23 mouse cellular contexts compared by ENCODE assay signal in genomic region chr3:94918845-94919244, GRCm38 (mm10). TPM values are rescaled to one million over a fixed set of nuclear protein-coding genes. Genes with fewer than 3 reads are reported as not detected.
A peak's percentile ranks its signal among the peaks of the same experiment; 100 is the strongest.
DNase-seq lines count a peak whose midpoint lies in the region; ATAC-seq and TF ChIP-seq lines count a peak whose summit lies in the region.
"Had no signal": no experiment of that assay in that cellular context is flagged by ENCODE, and none has a peak within 500 bp of the region (broad histone marks: within the 10 kb centered on the region; RNA-seq: fewer than 3 reads in every experiment).

No protein-coding gene starts in this region.

- no peak overlapping the region for H3K4me2 ChIP-seq in liver, embryonic 13.5 days
- H3K4me2 ChIP-seq in liver, embryonic 12.5 days, result no peak overlapping the region
- H3K4me2 ChIP-seq in lung, postnatal 0 days (replicated peaks; ENCODE audit: low read depth, low read length), result no peak overlapping the region
- H3K4me2 ChIP-seq: forebrain, embryonic 13.5 days; heart, embryonic 13.5 days; hindbrain, embryonic 12.5 days had no signal

- peak overlapping the region; percentile 34; the same call in 1 of the 2 replicates for H3K9ac ChIP-seq in liver, embryonic 13.5 days
- H3K9ac ChIP-seq in liver, embryonic 12.5 days, result no peak overlapping the region; the same call in 1 of the 2 replicates
- H3K9ac ChIP-seq in lung, postnatal 0 days (replicated peaks; ENCODE audit: low read depth), result no peak overlapping the region
- H3K9ac ChIP-seq: forebrain, embryonic 13.5 days; heart, embryonic 13.5 days; hindbrain, embryonic 12.5 days had no signal

- H3K27ac ChIP-seq in liver, embryonic 13.5 days, result no peak overlapping the region
- H3K27ac ChIP-seq in liver, embryonic 12.5 days, result no peak overlapping the region
- peak overlapping the region; percentile 92 for H3K27ac ChIP-seq in lung, postnatal 0 days (ENCODE audit: low read length)
- H3K27ac ChIP-seq: forebrain, embryonic 13.5 days; heart, adult 2 months; heart, embryonic 13.5 days; hindbrain, embryonic 12.5 days had no signal

- no peak for ATAC-seq in liver, embryonic 13.5 days (ENCODE audit: low read depth)
- ATAC-seq in liver, embryonic 12.5 days, result no peak
- ATAC-seq in lung, postnatal 0 days, result no peak
- ATAC-seq in monocyte, adult 5-6 weeks (replicated peaks; ENCODE audit: insufficient number of reproducible peaks, low FRiP score, low TSS enrichment, poor library complexity, severe bottlenecking), result no peak
- ATAC-seq: activated CD4-positive, CD25-positive, alpha-beta regulatory T cell, adult 4 months; forebrain, embryonic 13.5 days; forebrain, embryonic 16.5 days; hindbrain, embryonic 16.5 days had no signal

- H3K36me3 ChIP-seq in liver, embryonic 13.5 days, result no peaks in the 10 kb centered on the region
- H3K36me3 ChIP-seq in liver, embryonic 12.5 days, result no peaks in the 10 kb centered on the region
- H3K36me3 ChIP-seq in lung, postnatal 0 days (ENCODE audit: insufficient read depth, low read length), result no peaks in the 10 kb centered on the region
- H3K36me3 ChIP-seq: forebrain, embryonic 10.5 days; heart, embryonic 10.5 days; heart, embryonic 13.5 days; hindbrain, embryonic 12.5 days had no signal

- TF ChIP-seq POLR2A in lung, adult 2 months (IDR thresholded peaks at IDR 0.05; ENCODE audit: borderline replicate concordance, extremely low read depth, low read depth, low read length), result no peak

- WGBS in liver, embryonic 13.5 days (ENCODE audit: insufficient replicate concordance), result 76% methylated on average over 4 of the region's 4 CpGs
- 72% methylated on average over 4 of the region's 4 CpGs for WGBS in liver, embryonic 12.5 days (ENCODE audit: insufficient replicate concordance)
- WGBS in lung, postnatal 0 days, result 64% methylated on average over 4 of the region's 4 CpGs
- WGBS in lung, adult 2 months, result 64% methylated on average over 4 of the region's 4 CpGs
- 27% methylated on average over 4 of the region's 4 CpGs for WGBS in large intestine, adult 2 months

- H3K4me1 ChIP-seq in liver, embryonic 13.5 days (replicated peaks), result peaks cover 35% of the 10 kb centered on the region
- peaks cover 35% of the 10 kb centered on the region for H3K4me1 ChIP-seq in liver, embryonic 12.5 days
- no peaks in the 10 kb centered on the region; the same call in 1 of the 2 replicates for H3K4me1 ChIP-seq in lung, postnatal 0 days (ENCODE audit: insufficient read depth, low read depth, low read length)
- H3K4me1 ChIP-seq in lung, adult 2 months (ENCODE audit: control insufficient read depth, insufficient read depth, low read length), result peaks cover 6% of the 10 kb centered on the region; the same call in 1 of the 2 replicates
- H3K4me1 ChIP-seq: forebrain, embryonic 13.5 days; hindbrain, embryonic 12.5 days had no signal

- 0 out of 2 replicates have a peak, but pooled peaks cover 4% of the 10 kb centered on the region for H3K27me3 ChIP-seq in liver, embryonic 13.5 days
- H3K27me3 ChIP-seq in liver, embryonic 12.5 days (replicated peaks), result peaks cover 17% of the 10 kb centered on the region; the same call in 1 of the 2 replicates
- H3K27me3 ChIP-seq in lung, postnatal 0 days (replicated peaks; ENCODE audit: insufficient read depth, low read length), result no peaks in the 10 kb centered on the region
- H3K27me3 ChIP-seq: forebrain, embryonic 13.5 days; heart, embryonic 13.5 days; hindbrain, embryonic 12.5 days had no signal

- TF ChIP-seq EP300 in lung, postnatal 0 days (IDR thresholded peaks at IDR 0.05), result no peak

- H3K4me3 ChIP-seq in liver, embryonic 13.5 days (replicated peaks), result no peak overlapping the region
- no peak overlapping the region for H3K4me3 ChIP-seq in liver, embryonic 12.5 days
- no peak overlapping the region for H3K4me3 ChIP-seq in lung, postnatal 0 days (ENCODE audit: low read depth, low read length)
- H3K4me3 ChIP-seq in lung, adult 2 months (replicated peaks; ENCODE audit: extremely low read depth, low read depth, low read length), result no peak overlapping the region
- H3K4me3 ChIP-seq: forebrain, embryonic 10.5 days; forebrain, embryonic 13.5 days; heart, adult 2 months; heart, embryonic 10.5 days; heart, embryonic 13.5 days; hindbrain, embryonic 12.5 days had no signal

- TF ChIP-seq CTCF in lung, postnatal 0 days (IDR thresholded peaks at IDR 0.05), result no peak
- no peak for TF ChIP-seq CTCF in lung, adult 2 months (IDR thresholded peaks at IDR 0.05; ENCODE audit: insufficient read depth, low read length)

- peak; percentile 80 for DNase-seq in heart, adult 11 months
- DNase-seq in heart, postnatal 4 days, result no peak
- no peak for DNase-seq in liver, embryonic 13.5 days
- no peak for DNase-seq in lung, postnatal 0 days (ENCODE audit: low spot score)
- no peak for DNase-seq in lung, adult 2 months
- DNase-seq in large intestine, adult 2 months (ENCODE audit: low read depth, low spot score), result peak; percentile 91
- DNase-seq: adrenal gland, postnatal 10 days; cerebellum, adult 18-20 months; cerebellum, adult 9-10 months; cerebellum, postnatal 14 days; gastrocnemius, postnatal 25 days; heart, postnatal 14 days had no signal

- no peaks in the 10 kb centered on the region for H3K9me3 ChIP-seq in liver, embryonic 13.5 days (replicated peaks)
- H3K9me3 ChIP-seq in liver, embryonic 12.5 days (replicated peaks), result no peaks in the 10 kb centered on the region
- no peaks in the 10 kb centered on the region for H3K9me3 ChIP-seq in lung, postnatal 0 days (ENCODE audit: low read length)
- H3K9me3 ChIP-seq: forebrain, embryonic 10.5 days; forebrain, embryonic 13.5 days; heart, embryonic 10.5 days; heart, embryonic 13.5 days; hindbrain, embryonic 12.5 days had no signal

RNA-seq across cellular contexts. Expression of gene Selenbp1, which starts 14.0 kb away (rescaled TPM):
- 10 to 100 TPM; 47.4 to 48.9 TPM for total RNA-seq in heart, postnatal 4 days (2021)
- polyA plus RNA-seq in liver, embryonic 13.5 days (2015; fragmentation: Nextera tagmentation; extraction: Ambion mirVana), result 58.0 and 65.2 TPM in 2 replicates
- 53.9 and 54.0 TPM in 2 replicates for polyA plus RNA-seq in liver, embryonic 12.5 days (2016; fragmentation: Nextera tagmentation; extraction: Ambion mirVana)
- 1,021 and 1,046 TPM in 2 replicates for polyA plus RNA-seq in lung, postnatal 0 days (2015; fragmentation: Nextera tagmentation; extraction: Ambion mirVana)
- 865 and 921 TPM in 2 replicates for polyA plus RNA-seq in lung, adult 2 months (2012; rRNA removed)
- 74.0 and 82.8 TPM in 2 replicates for polyA plus RNA-seq in large intestine, adult 2 months (2012; rRNA removed)
- total RNA-seq in monocyte, adult 5-6 weeks (2017), result 8.9 to 16.0 TPM (median 14.1 TPM) in 3 replicates

RNA-seq across cellular contexts. Expression of gene Psmb4, which starts 32.1 kb away (rescaled TPM):
- 100 to 1,000 TPM; 297 to 299 TPM for total RNA-seq in heart, postnatal 4 days (2021)
- 201 and 214 TPM in 2 replicates for polyA plus RNA-seq in liver, embryonic 13.5 days (2015; fragmentation: Nextera tagmentation; extraction: Ambion mirVana)
- 207 and 214 TPM in 2 replicates for polyA plus RNA-seq in liver, embryonic 12.5 days (2016; fragmentation: Nextera tagmentation; extraction: Ambion mirVana)
- polyA plus RNA-seq in lung, postnatal 0 days (2015; fragmentation: Nextera tagmentation; extraction: Ambion mirVana), result 234 and 249 TPM in 2 replicates
- 175 and 210 TPM in 2 replicates for polyA plus RNA-seq in lung, adult 2 months (2012; rRNA removed)
- 281 and 331 TPM in 2 replicates for polyA plus RNA-seq in large intestine, adult 2 months (2012; rRNA removed)
- total RNA-seq in monocyte, adult 5-6 weeks (2017), result 162 to 242 TPM (median 193 TPM) in 3 replicates

RNA-seq across cellular contexts. Expression of gene Rfx5, which starts 35.0 kb away (rescaled TPM):
- 10 to 100 TPM in 1 of 2 experiments, 1 to 10 TPM in 1; 9.3 to 11.9 TPM for total RNA-seq in heart, postnatal 4 days (2021)
- polyA plus RNA-seq in liver, embryonic 13.5 days (2015; fragmentation: Nextera tagmentation; extraction: Ambion mirVana), result 0.96 and 1.8 TPM in 2 replicates
- polyA plus RNA-seq in liver, embryonic 12.5 days (2016; fragmentation: Nextera tagmentation; extraction: Ambion mirVana), result 2.6 and 3.6 TPM in 2 replicates
- 3.3 and 3.5 TPM in 2 replicates for polyA plus RNA-seq in lung, postnatal 0 days (2015; fragmentation: Nextera tagmentation; extraction: Ambion mirVana)
- 10.5 and 14.6 TPM in 2 replicates for polyA plus RNA-seq in lung, adult 2 months (2012; rRNA removed)
- polyA plus RNA-seq in large intestine, adult 2 months (2012; rRNA removed), result 6.2 and 12.2 TPM in 2 replicates
- 13.9 to 19.6 TPM (median 17.9 TPM) in 3 replicates for total RNA-seq in monocyte, adult 5-6 weeks (2017)

RNA-seq across cellular contexts. Expression of gene Pi4kb, which starts 55.7 kb away (rescaled TPM):
- 10 to 100 TPM; 33.4 to 36.5 TPM for total RNA-seq in heart, postnatal 4 days (2021)
- polyA plus RNA-seq in liver, embryonic 13.5 days (2015; fragmentation: Nextera tagmentation; extraction: Ambion mirVana), result 11.6 and 12.4 TPM in 2 replicates
- polyA plus RNA-seq in liver, embryonic 12.5 days (2016; fragmentation: Nextera tagmentation; extraction: Ambion mirVana), result 12.6 and 13.1 TPM in 2 replicates
- polyA plus RNA-seq in lung, postnatal 0 days (2015; fragmentation: Nextera tagmentation; extraction: Ambion mirVana), result 13.6 and 15.6 TPM in 2 replicates
- polyA plus RNA-seq in lung, adult 2 months (2012; rRNA removed), result 33.8 and 38.1 TPM in 2 replicates
- polyA plus RNA-seq in large intestine, adult 2 months (2012; rRNA removed), result 21.7 and 33.0 TPM in 2 replicates
- total RNA-seq in monocyte, adult 5-6 weeks (2017), result 25.2 to 29.9 TPM (median 27.2 TPM) in 3 replicates

Comparison
In these comparisons a context has a peak if more than half of its experiments do, and no peak if none do; other contexts are left out.
1. DNase-seq: peak in heart, adult 11 months (single experiment) and large intestine, adult 2 months (single experiment); none in heart, postnatal 4 days (single experiment), liver, embryonic 13.5 days (single experiment), lung, postnatal 0 days (single experiment) and lung, adult 2 months (single experiment).
2. RNA of gene Selenbp1, which starts 14.0 kb away (polyA plus RNA-seq): 1,021 to 1,046 TPM in lung, postnatal 0 days and 865 to 921 TPM in lung, adult 2 months; 74.0 to 82.8 TPM in large intestine, adult 2 months, 58.0 to 65.2 TPM in liver, embryonic 13.5 days and 53.9 to 54.0 TPM in liver, embryonic 12.5 days; every median in the first group is over 10 times any median in the second.